Mouse (Mus musculus): ENCODE data around the gene Slc36a3. TPM values are rescaled to one million over a fixed set of nuclear protein-coding genes. Genes with fewer than 3 reads are reported as not detected.
A peak's percentile ranks its signal among the peaks of the same experiment; 100 is the strongest.
"Not testable (repeated sequence)": the region's sequence is repeated elsewhere in the genome, so short reads cannot be mapped to it uniquely, and the experiment has no call there.

Slc36a3 gene
- total RNA-seq, 2 experiments from 2014 or later: not detected

DNA sequence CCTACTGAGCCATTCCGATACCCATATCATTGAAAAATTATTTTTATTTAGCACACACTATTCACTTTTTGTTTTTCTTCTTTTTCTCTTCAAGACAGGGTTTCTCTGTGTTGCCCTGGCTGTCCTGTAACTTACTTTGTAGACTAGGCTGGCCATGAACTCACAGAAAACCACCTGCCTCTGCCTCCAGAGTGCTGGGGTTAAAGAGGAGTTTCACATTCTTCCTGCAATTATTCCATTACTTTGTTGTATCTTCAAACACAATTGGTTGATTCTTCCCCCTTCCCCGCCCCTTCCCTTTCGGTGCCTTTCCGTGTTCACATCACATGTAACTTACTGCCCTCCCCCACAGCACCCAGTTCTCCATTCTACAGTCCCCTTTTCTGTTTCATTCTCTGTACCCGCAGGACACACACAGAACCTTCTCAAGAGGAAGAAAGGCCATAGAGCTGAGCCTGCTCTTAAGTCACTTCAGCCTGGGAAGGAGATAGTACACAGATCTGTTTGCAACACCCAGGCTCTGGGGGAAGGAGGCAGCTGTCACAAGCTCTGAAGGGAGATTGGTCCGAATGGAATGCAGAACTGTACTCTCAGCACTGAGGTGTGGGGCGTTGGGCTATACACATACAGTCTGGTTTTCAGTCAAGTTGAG lies 38.2 kb downstream of the Slc36a3 start:
- DNase-seq (ENCODE audit: low spot score): no peak
- intact Hi-C loops (cut with DNase I): no loop called here

DNA sequence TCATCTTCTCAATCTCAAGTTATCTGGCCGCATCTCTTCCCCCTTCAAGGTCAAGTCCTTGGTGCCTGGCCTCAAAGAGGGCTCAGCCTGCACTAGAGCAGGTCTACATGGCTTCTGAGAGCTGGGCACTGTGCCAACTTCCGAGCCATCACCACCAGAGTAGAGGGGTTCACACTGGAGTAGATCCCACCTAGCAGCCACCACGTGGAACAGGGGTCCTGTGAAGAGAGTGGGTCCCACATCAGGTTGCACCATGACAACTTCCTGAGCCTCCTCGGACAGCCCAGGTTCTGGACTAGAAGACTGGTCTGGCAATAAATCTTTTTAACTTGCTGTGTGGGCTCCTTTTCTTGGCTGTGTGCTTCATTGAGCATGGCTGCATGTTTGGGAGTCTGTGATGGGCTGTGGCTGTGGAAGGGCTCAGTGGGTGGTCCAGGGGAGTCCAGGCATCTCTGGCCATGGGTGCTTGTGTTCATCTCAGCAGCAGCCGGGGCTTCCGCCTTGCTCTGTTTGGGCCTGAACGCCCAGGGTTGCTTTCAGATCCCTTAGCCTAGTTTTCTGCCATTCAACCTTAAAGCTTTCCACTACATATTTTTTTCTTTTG lies 40.8 kb downstream of the Slc36a3 start:
- intact Hi-C loops (cut with DNase I): no loop called here
- DNase-seq (ENCODE audit: low spot score): no peak

DNA sequence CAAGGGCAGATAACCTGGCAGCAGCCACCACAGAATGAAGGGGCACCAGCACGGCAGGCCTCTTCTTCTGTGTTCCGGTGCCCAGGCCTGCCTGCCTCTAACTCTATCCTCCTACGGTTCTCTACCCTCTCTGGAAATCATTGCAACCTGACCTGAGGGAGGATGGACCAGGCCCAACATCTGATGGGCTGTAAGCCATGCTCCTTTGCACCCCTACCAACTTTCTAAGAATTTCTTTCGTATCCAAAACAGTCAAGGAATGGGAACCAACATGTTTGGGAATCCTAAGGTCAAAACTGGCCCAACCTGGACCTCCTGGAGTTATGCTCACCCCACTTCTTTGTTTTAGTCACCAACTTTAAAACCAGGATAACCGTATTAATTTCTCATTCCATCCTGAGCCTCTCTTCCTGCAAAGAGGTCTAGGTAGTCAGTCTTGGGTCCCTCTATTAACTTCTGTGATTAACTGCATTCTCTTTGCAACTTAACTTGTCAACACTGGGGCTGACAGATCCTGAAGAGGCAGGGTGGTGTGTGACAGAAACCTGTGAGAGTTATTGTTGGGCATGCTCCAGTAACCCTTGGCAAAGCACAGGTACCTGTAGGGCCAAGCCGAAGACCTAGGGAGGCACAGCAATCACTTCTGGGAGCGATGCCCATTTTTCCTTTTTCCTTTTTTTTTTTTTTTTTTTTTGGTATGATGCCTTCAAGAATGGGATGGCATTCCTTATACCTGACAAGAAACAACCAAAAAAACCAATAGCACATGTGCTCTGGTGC lies 41.8 kb downstream of the Slc36a3 start:
- DNase-seq (ENCODE audit: low spot score): no peak
- intact Hi-C loops (cut with DNase I): no loop called here

DNA sequence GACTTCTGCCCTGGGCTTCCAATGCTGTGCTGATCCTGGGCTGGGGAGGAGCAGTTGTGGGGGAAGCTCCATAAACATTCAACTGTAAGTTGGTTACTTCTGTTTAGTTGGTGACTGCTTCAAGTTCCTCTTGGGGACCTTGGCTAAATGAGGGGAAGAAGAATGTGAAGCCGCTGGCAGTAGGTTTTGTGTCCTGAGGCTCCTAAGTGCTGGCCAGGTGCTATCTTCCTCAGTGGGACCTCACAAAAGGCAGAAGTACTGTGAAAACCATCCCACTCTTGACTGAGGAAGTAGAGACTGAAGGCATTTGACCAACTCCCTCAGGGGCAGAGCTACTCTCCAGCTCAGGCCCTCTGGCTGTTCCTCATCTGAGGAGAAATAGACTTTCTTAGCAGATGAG lies 44.9 kb downstream of the Slc36a3 start:
- DNase-seq (ENCODE audit: low spot score): no peak
- intact Hi-C loops (cut with DNase I): no loop called here

DNA sequence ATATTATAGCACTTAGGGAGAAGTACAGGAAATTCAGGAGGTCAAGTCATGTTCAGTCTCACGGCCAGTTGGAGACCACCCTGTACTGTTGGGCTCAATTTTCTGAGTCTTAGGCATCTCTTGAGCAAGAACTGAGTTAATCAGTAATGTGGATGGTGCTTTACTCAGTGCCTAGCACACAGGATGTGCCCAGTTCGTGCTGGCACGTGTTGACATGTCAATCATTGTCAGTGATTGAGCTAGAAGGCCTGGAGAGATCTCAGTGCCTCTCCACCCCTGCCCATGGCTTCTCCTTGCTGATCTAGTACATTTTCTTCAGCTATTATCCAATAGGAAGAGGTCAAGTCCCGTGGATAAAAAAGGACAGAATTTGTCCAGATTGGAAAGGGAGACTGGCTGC lies 46.1 kb downstream of the Slc36a3 start:
- no peak for DNase-seq (ENCODE audit: low spot score)
- intact Hi-C loops (cut with DNase I): no loop called here

DNA sequence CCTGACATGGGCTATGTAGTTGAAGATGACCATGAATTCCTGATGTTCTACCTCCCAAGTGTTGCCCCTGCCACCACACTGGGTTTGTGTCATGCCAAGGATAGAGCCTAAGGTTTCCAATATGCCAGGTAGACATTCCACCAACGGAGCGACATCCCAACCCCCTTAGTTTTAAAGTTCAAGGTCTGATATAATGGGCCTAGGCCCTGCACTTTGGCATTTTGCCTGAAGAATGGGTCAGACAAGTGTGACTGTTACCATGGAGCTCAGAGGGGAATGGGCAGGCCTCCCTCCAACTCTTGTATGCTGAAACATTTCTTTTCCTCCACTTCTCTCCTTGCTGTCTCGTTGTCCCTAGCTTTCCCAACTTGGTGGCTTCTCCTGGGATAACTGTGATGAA lies 48.3 kb downstream of the Slc36a3 start:
- no peak for DNase-seq (ENCODE audit: low spot score)
- intact Hi-C loops (cut with DNase I): no loop called here

DNA sequence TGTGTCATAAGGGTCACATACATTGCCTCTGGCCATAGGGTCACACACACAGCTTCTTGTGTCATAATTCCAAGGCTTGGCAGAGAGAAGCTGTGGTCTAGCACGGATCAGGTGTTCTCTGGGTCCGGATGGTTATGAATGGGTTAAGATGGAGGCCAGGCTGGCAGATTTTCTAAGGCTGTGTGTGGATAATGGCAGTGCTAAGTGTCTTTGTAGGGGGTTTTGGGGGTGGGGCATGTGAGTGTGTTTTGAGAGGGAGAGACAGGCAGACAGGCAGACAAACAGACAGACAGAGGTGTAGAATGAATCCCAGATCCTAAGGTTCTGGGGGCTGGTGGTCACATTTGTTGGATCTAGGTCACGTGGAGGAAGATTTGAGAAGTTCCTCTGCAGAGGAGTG lies 49.5 kb downstream of the Slc36a3 start:
- intact Hi-C loops (cut with DNase I): no loop called here
- DNase-seq (ENCODE audit: low spot score): no peak

DNA sequence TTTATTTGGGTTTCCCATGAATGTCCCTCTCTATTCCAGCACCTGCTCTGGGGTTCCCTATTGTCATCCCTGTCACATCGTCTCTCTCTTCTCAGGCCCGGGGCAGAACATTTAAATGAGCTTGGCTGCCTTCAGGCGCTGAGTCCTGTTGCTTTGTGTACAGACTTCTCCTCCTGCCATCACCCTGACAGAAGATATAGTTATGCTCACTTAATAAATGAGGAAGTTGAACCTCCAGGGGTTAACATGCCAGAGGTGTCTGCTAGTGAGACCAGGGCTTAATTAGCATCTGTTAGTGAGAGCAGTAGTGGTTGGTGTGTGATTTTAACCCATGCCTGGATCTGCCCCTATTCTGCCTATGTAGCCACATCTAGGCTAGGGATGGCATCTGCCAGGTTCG lies 51.6 kb downstream of the Slc36a3 start:
- DNase-seq (ENCODE audit: low spot score): no peak
- intact Hi-C loops (cut with DNase I): no loop called here

DNA sequence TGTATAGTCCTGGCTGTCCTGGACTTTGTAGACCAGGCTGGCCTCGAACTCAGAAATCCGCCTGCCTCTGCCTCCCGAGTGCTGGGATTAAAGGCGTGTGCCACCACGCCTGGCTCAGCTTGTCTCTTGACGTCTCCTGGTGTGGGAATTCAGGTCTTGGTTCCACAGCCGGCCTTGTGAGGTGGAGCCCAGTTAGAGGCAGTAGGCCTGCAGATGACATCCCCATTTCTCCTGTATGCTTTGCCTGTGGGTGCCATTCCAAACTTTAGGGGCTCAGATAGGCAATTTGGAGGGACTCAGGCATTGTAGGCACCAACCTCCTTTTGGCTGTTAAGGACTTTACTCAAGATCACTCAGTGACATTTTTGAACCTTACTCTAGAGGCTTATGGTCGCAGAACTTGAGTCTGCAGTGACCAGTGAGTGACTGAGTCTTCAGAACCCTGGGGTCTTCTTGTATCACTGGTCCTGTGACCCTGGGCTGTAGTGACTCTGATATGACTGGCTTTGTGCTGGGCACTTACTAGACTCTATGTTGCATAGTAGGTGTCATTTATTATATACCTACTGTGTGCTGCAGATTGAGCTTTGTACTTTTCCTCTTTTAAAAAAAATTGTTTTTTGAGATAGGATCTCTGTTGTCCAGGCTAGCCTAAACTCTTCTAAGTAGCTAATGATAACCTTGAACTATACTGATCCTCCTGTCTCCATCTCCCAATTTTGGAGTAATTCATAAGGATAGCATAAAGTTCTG lies 52.3 kb downstream of the Slc36a3 start:
- intact Hi-C loops (cut with DNase I): no loop called here
- DNase-seq (ENCODE audit: low spot score): no peak

DNA sequence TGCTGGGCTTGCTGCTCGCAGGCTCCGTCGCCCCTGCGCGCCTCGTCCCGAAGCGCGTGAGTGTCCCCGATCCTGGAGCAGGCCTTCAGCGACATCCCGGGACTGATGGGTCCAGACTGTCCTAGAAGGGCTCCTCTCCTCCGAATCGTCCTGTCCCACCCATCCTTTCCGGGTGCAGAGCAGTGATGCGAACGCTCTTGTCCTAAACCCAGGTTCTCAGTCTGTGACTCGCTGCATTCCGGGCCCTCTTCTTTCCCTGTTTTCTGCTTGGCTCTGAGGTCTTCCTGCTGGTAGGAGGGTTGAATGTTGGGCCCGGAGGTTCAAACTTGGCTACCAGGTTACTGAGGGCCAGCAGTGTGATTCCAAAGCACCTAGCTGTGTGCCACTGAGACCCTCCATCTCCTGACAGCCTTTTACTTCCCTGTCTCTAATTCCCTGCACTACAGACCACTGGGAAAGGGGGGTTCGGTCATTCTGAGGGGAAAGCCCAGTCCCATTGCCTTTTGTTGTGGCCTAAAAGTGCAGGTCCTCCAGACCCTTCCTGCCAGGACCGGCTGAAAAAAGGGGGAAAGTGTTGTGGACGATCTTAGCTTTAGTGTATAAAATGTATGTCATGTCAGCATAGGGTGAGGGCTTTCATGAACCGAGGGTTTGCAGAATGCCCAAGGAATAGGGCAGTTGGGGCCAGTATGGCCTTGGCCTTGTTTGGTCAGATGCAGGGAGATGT lies 53.2 kb downstream of the Slc36a3 start:
- intact Hi-C loops (cut with DNase I): no loop called here
- DNase-seq (ENCODE audit: low spot score): no peak

DNA sequence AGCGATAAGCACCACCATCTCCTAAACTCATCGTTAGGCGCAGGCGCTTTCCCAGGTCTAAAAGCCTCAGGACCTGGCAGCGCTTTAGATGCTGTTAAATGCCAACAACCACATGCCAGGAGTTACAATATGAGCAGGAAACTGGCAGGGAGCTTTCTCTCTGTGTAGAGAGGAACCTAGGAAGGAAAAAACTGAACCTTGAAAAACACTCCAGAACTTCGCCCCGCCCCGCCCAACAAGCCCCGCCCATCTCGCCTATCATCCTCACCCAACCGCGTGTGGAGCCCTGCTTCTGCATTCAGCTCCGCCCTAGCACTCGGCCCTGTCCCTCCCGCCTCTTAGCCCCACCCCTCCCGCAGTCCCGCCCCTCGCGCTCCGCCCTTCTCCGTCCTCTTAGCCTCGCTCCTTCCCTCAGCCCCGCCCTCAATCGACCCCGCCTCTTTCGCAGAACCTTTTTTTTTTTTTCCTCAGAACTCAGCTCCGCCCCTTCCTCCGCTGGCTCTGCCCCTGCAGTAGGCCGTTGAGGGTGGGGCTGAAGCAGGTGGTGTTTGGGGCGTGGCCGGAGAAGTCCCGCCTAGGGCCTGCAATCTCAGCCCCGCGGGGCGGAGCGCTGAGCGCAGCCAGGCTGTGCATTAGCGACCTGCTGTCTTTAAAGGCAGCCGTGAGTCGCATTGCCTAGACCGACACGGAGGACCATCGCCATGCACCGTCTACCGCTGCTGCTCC lies 53.9 kb downstream of the Slc36a3 start, which contains the start of gene Gm2a:
Gene Gm2a (plus strand): TSS at position 653 of the 726 bp plus-strand sequence.
- intact Hi-C loops (cut with DNase I): no loop called here
- peak; percentile 88 for DNase-seq (ENCODE audit: low spot score)

DNA sequence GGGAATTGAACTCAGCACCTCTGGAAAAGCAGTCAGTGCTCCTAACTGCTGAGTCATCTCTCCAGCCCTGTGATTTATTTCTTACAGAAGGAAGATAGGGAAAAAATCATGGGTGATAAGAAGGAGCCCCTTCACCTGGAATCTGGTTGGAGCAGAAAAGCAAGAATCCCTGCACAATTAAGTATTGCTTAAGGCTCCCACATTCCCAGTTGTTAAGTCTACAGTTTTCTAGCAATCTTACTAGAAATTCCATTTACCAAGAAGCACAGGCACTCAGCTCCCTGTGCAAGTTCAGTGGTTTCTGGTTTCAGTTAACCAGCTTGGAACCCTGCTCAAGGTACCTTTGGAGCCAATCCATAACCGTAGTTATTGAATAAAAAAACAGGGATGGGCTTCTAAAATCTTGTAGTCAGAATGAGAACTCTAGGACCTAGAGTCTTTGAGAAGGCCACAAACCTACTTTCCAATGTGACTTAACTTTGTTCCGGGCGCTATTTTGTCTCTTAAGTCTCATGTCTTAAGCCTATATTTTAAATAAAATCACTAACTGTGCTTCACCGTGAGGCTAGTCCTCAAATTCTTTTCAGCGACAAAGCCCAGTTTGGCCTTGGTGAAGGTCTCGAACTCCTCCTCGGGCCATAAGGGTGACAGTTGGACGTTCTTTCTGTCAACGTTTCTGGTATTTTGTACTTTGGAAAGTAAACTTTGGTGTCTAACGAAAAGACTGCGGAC lies 54.6 kb downstream of the Slc36a3 start:
- intact Hi-C loops (cut with DNase I): no loop called here
- no peak for DNase-seq (ENCODE audit: low spot score)

DNA sequence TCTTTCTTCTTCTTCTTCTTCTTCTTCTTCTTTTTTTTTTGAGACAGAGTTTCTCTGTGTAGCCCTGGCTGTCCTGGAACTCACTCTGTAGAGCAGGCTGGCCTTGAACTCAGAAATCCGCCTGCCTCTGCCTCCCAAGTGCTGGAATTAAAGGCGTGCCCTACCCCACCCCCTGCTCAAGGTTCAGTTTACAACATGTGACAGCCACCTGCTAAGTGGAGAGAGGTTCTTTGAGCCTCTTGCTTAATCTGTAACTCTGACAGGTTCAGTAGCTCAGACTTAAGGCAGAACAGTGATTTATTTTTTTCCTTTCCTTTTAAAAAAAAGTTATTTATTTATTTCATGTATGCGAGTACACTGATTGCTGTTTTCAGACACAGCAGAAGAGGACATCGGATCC lies 55.2 kb downstream of the Slc36a3 start:
- DNase-seq (ENCODE audit: low spot score); intact Hi-C loops (cut with DNase I): not testable (repeated sequence)

DNA sequence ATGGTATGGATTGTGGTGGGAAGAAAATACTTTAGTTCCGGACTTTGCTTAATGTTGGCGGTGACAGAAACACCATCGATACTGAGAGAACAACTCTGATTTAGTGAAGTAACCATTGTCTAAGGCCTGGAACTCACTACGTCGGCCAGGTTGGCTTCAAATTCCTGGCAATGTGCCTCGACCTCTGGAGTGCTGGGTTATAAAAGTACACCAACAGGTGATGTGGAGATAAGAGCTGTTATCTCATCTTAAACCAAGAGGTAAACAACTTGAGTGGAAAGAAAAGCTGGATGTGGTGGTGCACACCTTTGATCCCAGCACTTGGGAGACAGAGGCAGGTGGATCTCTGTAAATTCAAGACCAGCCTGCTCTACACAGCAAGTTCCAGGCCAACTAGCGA lies 58.4 kb downstream of the Slc36a3 start:
- intact Hi-C loops (cut with DNase I): no loop called here
- DNase-seq (ENCODE audit: low spot score): no peak

DNA sequence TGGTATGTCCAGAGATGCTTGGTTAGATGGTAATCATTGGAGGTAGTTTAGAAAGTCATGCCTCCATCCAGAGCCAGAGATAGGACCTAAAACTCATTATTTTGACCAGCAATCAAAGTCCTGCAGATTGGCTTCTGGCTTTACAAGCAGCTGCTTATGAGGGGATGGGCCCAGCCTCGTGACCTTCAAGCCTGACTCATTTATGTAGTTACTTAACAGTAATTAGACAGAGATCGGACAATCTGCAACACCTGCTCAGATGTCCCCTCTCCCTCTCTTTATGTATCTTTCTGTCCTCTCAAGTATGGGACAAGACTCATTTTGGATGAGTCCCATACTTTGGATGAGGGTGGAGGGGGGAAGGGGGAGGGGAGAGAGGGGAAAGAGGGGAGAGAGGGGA lies 61.6 kb downstream of the Slc36a3 start:
- no peak for DNase-seq (ENCODE audit: low spot score)
- intact Hi-C loops (cut with DNase I): loop anchor here (5.0 kb wide), 2 partner anchors 67 to 158 kb away; no protein-coding TSS in a partner anchor

DNA sequence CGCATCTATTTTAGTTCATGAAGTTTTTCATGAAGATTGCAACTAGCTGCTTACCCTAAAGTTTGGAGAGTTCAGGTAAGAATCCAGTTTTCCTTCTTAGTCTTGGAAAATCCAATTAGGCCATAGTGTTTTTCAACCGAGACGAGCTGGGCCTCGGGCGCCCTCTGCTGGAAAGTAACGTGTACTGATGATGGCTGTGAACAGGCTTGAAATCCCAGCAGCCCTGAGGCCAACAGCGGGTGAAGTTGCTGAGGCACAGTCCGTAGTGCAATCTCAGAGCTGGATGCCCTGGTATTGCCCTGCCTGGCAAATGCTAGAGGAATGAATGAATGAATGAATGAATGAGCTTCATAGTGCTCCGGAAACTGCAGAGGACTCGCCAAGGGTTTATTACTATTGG lies 64.5 kb downstream of the Slc36a3 start:
- intact Hi-C loops (cut with DNase I): loop anchor here (1.0 to 5.0 kb wide), 4 partner anchors 41 to 155 kb away; no protein-coding TSS in a partner anchor
- peak; percentile 27 for DNase-seq (ENCODE audit: low spot score)

DNA sequence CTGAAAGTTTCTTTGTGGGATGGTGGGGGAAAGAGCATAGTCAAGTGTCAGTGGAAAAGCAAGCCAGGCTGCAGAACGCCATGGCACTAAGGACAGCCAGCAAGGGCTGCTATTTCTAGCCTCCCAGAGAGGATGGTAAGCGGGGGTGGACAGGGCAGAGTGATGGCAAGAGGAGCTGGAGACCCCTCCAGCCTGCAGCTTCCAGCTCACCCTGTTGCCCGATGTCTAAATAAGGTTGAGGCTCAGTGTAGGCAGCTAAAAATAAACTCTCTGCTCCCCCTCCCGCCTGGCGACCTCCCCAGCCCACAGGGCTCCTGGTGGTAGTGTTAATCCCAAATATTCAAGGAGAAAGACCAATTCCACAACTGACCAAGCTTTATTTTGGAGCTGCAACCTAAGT lies 66.1 kb downstream of the Slc36a3 start:
- intact Hi-C loops (cut with DNase I): loop anchor here (5.0 kb wide), 2 partner anchors 72 to 153 kb away; no protein-coding TSS in a partner anchor
- DNase-seq (ENCODE audit: low spot score): peak; percentile 24

DNA sequence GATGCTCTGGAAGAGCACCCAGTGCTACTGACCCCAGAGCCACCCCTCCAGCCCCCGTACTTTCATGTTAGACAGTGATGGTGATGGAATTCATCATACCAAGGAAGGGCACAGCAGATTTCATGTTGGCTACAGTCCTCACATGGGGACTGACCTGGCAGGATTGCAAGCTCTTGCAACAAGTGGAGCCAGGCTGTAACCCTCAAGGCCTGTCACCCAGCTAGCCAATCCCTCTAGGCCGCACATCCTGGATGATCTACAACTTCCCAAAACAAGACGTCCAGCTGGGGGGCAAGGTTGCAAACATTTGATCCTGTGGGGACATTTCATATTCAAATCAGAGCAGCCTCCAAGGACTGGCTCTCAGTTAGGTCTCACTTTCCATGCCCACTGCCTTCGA lies 66.9 kb downstream of the Slc36a3 start:
- intact Hi-C loops (cut with DNase I): loop anchor here (5.0 kb wide), 2 partner anchors 73 to 152 kb away; no protein-coding TSS in a partner anchor
- DNase-seq (ENCODE audit: low spot score): no peak

Data from heart, postnatal 25 days (tissue).